Mouse (Mus musculus) limb, embryonic 15.5 days (tissue): Measurements from ENCODE around the gene Trmt11. TPM values are rescaled to one million over a fixed set of nuclear protein-coding genes. Genes with fewer than 3 reads are reported as not detected.
"Not testable (repeated sequence)": the region's sequence is repeated elsewhere in the genome, so short reads cannot be mapped to it uniquely, and the experiment has no call there.

Experiments used
- ATAC-seq: fragments of 200-750 bp; cut with Nextera tagmentation; 2 replicates; pipeline ENCODE4 v1.8.0; 2017; ENCODE audit warnings: low read depth, moderate TSS enrichment; ENCODE audit not compliant: insufficient number of reproducible peaks, low FRiP score, low TSS enrichment
- H3K27ac ChIP-seq: fragments of 300-500 bp; sonication (generic); 2 replicates; pipeline ENCODE4 v1.5.1; 2015; ENCODE audit warnings: moderate library complexity, mild to moderate bottlenecking, inconsistent platforms
- H3K27me3 ChIP-seq: fragments of 300-500 bp; sonication (generic); 2 replicates; pipeline ENCODE4 v1.6.1; 2015; ENCODE audit warnings: inconsistent platforms
- H3K36me3 ChIP-seq: fragments of 300-500 bp; sonication (generic); 2 replicates; pipeline ENCODE4 v1.6.1; 2015; ENCODE audit warnings: inconsistent platforms
- H3K4me1 ChIP-seq: fragments of 300-500 bp; sonication (generic); 2 replicates; pipeline ENCODE4 v1.6.1; 2015; ENCODE audit warnings: inconsistent platforms
- H3K4me2 ChIP-seq: fragments of 300-500 bp; sonication (generic); 2 replicates; pipeline ENCODE4 v1.6.1; 2015; ENCODE audit warnings: mild to moderate bottlenecking, inconsistent platforms
- H3K4me3 ChIP-seq: fragments of 300-500 bp; sonication (generic); 2 replicates; pipeline ENCODE4 v1.5.1; 2015; ENCODE audit warnings: mild to moderate bottlenecking, inconsistent platforms
- H3K9ac ChIP-seq: fragments of 300-500 bp; sonication (generic); 2 replicates; pipeline ENCODE4 v1.6.1; 2015; ENCODE audit warnings: inconsistent platforms
- H3K9me3 ChIP-seq: fragments of 300-500 bp; sonication (generic); 2 replicates; pipeline ENCODE4 v1.6.1; 2016; ENCODE audit warnings: inconsistent platforms
- WGBS: fragments of 180-500 bp; shearing (Covaris S2); methylation state at CpG from one replicate; pipeline ENCODE4 v1.1.7; 2015; 5-methylcytosine and 5-hydroxymethylcytosine counted together
- polyA plus RNA-seq: library from polyadenylated mRNA; unstranded; fragments of >200 nt; fragmentation: Nextera tagmentation; extraction: Ambion mirVana; gene quantifications from 2 replicates; pipeline ENCODE4 v1.2.1, GENCODE M21; 2015

Gene Trmt11
- polyA plus RNA-seq, 1 experiment from 2014 or later: 23.4 TPM

DNA sequence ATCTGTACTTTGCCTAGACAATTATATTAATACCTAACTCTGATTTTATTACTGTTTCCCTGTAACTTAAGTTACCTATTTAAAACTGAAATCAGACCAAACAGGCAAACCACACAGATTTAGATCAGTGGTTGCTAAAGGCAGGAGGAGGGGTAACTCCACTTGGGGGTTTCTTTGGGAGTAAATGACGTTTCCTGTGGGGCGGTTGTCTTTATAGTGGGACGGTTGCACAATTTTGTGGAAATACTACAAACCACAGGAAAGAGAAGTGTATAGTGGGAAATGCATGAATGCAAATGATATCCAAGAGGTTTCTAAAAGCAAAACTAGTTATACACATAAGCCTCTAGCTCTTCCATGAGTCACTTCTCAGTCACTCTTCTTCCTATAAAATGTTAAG lies 50.6 kb downstream of the Trmt11 start:
- H3K36me3 ChIP-seq: peaks cover 32% of the 10 kb centered on the region
- no peak overlapping the region for H3K9ac ChIP-seq
- 68% methylated on average over 3 of the region's 3 CpGs for WGBS

DNA sequence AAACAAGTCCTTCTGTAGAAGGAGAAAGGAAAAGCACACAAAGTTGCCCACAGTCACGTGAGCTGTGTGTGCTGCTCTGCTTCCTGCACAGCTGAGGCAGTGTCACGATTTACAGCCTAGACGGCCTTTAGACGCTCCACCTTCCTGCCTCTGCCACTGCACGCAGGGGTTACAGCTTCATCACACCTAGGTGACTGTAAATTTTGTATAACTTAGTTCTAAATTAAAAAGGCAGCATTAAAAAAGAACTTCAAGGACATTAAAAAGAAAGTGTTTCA lies 62.1 kb downstream of the Trmt11 start:
- 0 out of 2 replicates have a peak, but pooled peaks cover 3% of the 10 kb centered on the region for H3K4me1 ChIP-seq
- no peak overlapping the region for H3K27ac ChIP-seq
- H3K9ac ChIP-seq: no peak overlapping the region
- H3K4me3 ChIP-seq: no peak overlapping the region
- 41% methylated on average over 5 of the region's 5 CpGs for WGBS
- no peak overlapping the region for H3K4me2 ChIP-seq
- no peak for ATAC-seq
- no peaks in the 10 kb centered on the region for H3K27me3 ChIP-seq
- H3K36me3 ChIP-seq: peaks cover 15% of the 10 kb centered on the region
- H3K9me3 ChIP-seq: no peaks in the 10 kb centered on the region

More for the DNA sequence above, 50.6 kb downstream of the Trmt11 start:
- Histone ChIP-seq H3K4me2 (no peak overlapping the region), H3K9me3 (no peaks in the 10 kb centered on the region), H3K4me1 (no peaks in the 10 kb centered on the region), H3K4me3 (no peak overlapping the region), H3K27ac (no peak overlapping the region), H3K27me3 (no peaks in the 10 kb centered on the region)
- no peak for ATAC-seq

DNA sequence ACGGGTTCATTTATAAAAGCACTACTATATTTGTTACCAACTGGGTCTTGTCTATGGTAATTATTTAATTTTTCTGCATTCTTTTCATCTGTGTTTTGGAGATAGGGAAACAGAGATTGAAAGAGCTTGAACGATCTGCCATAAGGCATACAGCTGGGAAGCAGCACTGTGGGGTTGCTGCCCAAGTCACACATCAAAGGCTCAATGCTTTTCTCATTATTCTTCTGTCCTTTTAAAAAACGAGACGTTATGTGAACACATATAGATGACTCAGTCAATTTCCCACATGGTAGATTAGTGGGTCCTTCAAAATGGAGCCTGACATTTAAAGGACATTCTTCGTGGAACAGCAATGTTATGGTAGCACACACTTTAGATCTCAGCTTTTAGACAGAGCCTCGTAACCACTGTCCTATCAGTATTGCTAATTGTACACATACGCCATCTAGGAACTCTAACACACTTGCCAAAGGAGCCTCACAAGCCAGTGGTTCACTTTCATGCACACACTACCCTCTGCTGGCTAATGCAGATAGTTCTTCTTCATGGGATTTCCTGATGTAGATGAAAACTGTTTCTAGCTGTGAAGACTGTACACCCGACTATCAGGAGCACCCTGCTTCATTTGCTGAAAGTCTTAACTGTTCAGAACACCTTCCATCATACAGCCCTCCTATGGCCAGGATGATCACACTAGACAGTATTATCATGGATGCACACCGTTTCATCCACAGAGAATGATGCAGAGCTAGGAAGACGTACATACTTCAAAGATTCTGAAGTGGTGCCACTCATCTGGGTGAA lies 62.6 kb downstream of the Trmt11 start:
- Histone ChIP-seq H3K4me2 (no peak overlapping the region), H3K36me3 (peaks cover 15% of the 10 kb centered on the region), H3K9me3 (no peaks in the 10 kb centered on the region), H3K27ac (no peak overlapping the region), H3K4me3 (no peak overlapping the region), H3K27me3 (no peaks in the 10 kb centered on the region), H3K4me1 (0 out of 2 replicates have a peak, but pooled peaks cover 3% of the 10 kb centered on the region), H3K9ac (no peak overlapping the region)
- WGBS: 50% methylated on average over 10 of the region's 10 CpGs
- no peak for ATAC-seq

DNA sequence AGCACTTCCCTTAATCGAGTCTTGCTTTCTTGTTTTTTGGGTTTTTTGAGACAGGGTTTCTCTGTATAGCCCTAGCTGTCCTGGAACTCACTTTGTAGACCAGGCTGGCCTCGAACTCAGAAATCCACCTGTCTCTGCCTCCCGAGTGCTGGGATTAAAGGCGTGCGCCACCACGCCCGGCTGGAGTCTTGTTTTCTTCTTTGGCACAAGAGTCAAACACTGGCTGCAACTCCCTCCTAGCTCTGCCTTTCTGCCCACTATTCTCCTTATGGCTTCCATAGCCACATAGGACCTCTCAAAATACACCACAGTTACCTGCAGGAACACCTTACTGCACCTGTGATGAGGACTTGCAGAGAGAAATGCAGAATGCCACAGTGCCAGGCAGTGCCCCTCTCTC lies 64.6 kb downstream of the Trmt11 start:
- ATAC-seq, H3K27ac ChIP-seq, H3K4me3 ChIP-seq, H3K4me1 ChIP-seq, H3K9ac ChIP-seq, H3K27me3 ChIP-seq, H3K4me2 ChIP-seq, H3K9me3 ChIP-seq: not testable (repeated sequence)
- WGBS: 96% methylated on average over 7 of the region's 7 CpGs
- peaks cover 11% of the 10 kb centered on the region for H3K36me3 ChIP-seq

DNA sequence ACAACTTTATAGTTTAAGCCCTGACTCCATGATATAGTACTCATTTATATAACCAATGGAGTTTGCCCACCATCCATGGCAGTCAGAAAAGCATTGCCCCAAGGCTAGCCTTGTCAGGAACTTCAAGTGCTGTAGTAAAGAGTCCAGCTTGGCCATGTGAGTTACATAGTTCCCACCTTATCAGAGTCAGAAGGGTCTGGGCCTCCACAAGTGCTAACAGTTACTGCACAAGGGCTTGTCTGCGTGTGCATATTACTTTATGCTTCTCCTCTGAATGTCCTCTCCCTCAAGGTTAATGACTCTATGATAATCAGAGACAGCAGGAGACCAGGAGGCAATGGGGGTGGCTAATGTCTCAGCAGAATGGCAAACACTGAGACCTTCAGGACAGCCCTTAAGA lies 73.4 kb downstream of the Trmt11 start:
- no peak overlapping the region for H3K4me2 ChIP-seq
- no peaks in the 10 kb centered on the region for H3K27me3 ChIP-seq
- ATAC-seq: no peak
- no peaks in the 10 kb centered on the region for H3K4me1 ChIP-seq
- no peak overlapping the region for H3K9ac ChIP-seq
- H3K27ac ChIP-seq: no peak overlapping the region
- 0 out of 2 replicates have a peak, but pooled peaks cover 4% of the 10 kb centered on the region for H3K36me3 ChIP-seq
- WGBS: 88% methylated on average over 1 of the region's 1 CpGs
- no peak overlapping the region for H3K4me3 ChIP-seq
- no peaks in the 10 kb centered on the region for H3K9me3 ChIP-seq

DNA sequence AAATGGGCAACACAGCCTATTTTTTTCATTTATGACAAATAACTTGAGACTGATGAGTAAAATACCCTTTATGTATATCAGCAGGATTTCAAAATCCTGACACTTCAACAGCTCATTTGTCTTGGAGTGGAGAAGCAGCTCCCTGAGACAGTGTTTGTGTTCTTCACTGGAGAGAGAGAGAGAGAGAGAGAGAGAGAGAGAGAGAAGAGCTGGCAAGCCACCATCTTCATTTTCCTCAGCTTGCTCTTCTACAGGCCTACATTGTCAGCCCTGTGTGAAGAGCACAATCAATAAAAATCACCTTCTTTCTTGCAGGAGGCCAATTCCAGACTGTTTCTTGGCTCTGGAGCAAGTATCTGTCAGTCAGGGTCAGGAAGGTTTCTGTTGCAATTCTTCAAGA lies 78.8 kb downstream of the Trmt11 start:
- Histone ChIP-seq H3K4me3 (no peak overlapping the region), H3K4me2 (no peak overlapping the region), H3K27ac (no peak overlapping the region), H3K9ac (no peak overlapping the region), H3K27me3 (no peaks in the 10 kb centered on the region), H3K36me3 (no peaks in the 10 kb centered on the region), H3K4me1 (no peaks in the 10 kb centered on the region), H3K9me3 (no peaks in the 10 kb centered on the region)
- no peak for ATAC-seq

DNA sequence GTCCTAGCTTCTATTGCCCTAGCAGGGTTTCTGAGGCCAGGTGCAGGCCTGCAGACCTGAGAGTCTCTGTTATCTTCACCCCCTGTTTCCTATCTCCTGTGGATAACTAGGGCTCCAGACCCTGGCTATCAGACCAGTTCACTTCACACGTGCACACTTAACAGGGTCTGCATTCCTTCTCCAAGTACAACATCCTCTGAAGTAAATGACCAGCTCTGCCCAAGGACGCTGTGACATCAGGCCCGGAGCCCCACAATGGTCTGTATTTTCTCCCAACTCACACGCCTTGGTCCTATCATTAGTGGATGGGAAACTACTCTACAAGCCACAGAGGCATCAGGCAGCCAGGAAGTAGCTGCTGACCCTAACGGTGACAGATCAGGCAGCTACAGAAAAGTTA lies 81.4 kb downstream of the Trmt11 start:
- Histone ChIP-seq H3K36me3 (no peaks in the 10 kb centered on the region), H3K9me3 (no peaks in the 10 kb centered on the region), H3K27me3 (no peaks in the 10 kb centered on the region), H3K4me2 (no peak overlapping the region), H3K9ac (no peak overlapping the region), H3K4me3 (no peak overlapping the region), H3K4me1 (no peaks in the 10 kb centered on the region), H3K27ac (no peak overlapping the region)
- 76% methylated on average over 5 of the region's 5 CpGs for WGBS
- no peak for ATAC-seq

DNA sequence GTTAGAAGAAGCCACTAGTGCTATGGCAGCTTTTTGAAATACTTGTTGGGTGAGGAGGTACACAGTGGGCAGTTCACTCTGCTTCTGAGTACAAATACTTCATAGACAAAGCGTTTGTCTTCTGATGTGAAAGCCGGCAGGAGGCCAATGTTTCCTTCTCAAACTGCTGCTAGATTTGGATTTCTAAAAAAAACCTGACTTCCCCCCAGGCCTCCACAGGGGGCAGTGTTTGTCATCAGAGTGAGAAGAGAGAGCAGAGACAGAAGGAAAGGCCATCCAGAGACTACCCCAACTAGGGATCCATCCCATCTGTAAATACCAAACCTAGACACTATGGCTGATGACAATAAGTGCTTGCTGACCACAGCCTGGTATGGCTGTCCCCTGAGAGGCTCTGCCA lies 83.3 kb downstream of the Trmt11 start:
- Histone ChIP-seq H3K36me3 (no peaks in the 10 kb centered on the region), H3K4me3 (no peak overlapping the region), H3K4me2 (no peak overlapping the region), H3K27me3 (no peaks in the 10 kb centered on the region), H3K27ac (no peak overlapping the region), H3K4me1 (no peaks in the 10 kb centered on the region), H3K9ac (no peak overlapping the region), H3K9me3 (no peaks in the 10 kb centered on the region)
- no peak for ATAC-seq
- WGBS: 79% methylated on average over 2 of the region's 2 CpGs

DNA sequence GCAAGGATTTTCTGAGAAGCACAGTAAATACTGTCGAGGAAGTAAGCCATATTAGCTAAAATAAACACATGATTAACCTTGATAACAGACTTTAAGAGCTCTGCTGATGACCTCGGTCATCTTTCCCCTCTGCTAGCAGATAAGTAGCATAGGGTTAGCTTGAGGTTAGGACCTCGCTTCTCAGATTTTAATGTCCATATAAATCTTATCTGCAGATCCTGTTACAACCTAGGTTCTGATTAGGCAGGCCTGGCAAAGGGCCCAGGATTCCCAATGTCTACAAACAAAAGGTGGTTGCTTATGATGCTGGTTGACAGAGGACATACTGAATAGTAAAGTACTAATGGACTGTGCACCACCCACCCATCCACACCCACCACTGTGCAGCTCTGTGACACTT lies 83.8 kb downstream of the Trmt11 start:
- H3K27ac ChIP-seq: no peak overlapping the region
- no peak overlapping the region for H3K4me3 ChIP-seq
- no peaks in the 10 kb centered on the region for H3K27me3 ChIP-seq
- H3K36me3 ChIP-seq: no peaks in the 10 kb centered on the region
- no peak overlapping the region for H3K4me2 ChIP-seq
- no peaks in the 10 kb centered on the region for H3K9me3 ChIP-seq
- no peak for ATAC-seq
- H3K4me1 ChIP-seq: no peaks in the 10 kb centered on the region
- 62% methylated on average over 3 of the region's 3 CpGs for WGBS
- no peak overlapping the region for H3K9ac ChIP-seq

DNA sequence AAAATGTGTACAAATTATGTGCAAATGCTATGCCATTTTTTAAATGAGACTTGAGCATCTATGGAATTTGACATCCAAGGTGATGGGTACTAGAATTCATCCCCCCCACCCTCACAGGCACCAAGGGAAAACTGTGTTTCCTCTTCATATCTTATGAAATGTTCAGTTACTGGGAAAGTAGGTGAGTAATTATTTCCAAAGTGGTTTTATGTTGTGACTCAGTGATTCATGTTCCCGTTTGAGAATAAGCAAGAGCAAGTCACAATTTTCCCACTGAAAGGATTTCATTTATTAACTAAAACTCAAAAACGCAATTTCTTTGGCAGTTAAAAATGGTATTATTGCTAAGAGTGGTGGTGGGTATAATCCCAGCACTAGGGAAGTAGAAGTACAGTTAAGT lies 95.8 kb downstream of the Trmt11 start:
- Histone ChIP-seq H3K4me3 (no peak overlapping the region), H3K9ac (no peak overlapping the region), H3K36me3 (no peaks in the 10 kb centered on the region), H3K9me3 (no peaks in the 10 kb centered on the region), H3K4me2 (no peak overlapping the region), H3K27ac (no peak overlapping the region), H3K4me1 (no peaks in the 10 kb centered on the region), H3K27me3 (no peaks in the 10 kb centered on the region)
- no peak for ATAC-seq
- 68% methylated on average over 2 of the region's 2 CpGs for WGBS

DNA sequence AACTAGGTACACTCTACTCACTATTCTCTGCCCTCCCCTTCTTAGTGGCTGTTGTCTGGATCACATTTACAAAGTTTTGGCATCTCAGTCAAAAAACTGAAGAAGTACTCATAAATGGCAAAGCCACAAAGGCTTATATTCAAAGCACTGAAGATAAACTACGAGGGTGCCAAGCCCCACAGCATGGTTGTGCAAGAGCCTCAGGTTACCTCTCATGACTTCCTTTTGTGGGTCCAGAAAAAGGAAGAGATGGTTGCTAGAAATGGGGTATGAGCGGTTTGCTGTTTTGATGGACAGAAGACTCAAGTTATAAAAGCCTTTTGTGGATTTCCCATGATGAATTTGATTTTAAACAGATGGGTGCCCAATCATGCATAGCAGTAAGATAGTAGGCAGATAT lies 97.4 kb downstream of the Trmt11 start:
- no peak for ATAC-seq
- Histone ChIP-seq H3K4me3 (no peak overlapping the region), H3K9ac (no peak overlapping the region), H3K9me3 (no peaks in the 10 kb centered on the region), H3K36me3 (no peaks in the 10 kb centered on the region), H3K27ac (no peak overlapping the region), H3K27me3 (no peaks in the 10 kb centered on the region), H3K4me1 (no peaks in the 10 kb centered on the region), H3K4me2 (no peak overlapping the region)
- WGBS: 82% methylated on average over 2 of the region's 2 CpGs

DNA sequence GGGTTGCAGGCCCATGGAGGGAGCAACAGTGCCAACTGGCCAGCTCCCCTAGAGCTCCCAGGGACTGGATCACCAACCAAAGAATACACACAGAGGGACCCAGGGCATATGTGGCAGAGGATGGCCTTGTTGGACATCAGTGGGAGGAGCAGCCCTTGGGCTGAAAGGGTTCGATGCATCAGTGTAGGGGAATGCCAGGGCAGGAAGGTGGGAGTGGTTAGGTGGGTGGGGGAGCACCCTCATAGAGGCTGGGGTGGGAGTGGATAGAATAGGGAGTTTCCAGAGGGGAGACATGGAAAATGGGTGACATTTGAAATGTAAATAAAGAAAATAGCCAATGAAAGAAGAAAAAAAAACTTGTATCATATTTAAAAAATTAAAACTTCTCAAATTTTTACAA lies 97.8 kb downstream of the Trmt11 start:
- Histone ChIP-seq H3K4me3 (no peak overlapping the region), H3K9me3 (no peaks in the 10 kb centered on the region), H3K27ac (no peak overlapping the region), H3K36me3 (no peaks in the 10 kb centered on the region), H3K4me1 (no peaks in the 10 kb centered on the region), H3K27me3 (no peaks in the 10 kb centered on the region), H3K9ac (no peak overlapping the region), H3K4me2 (no peak overlapping the region)
- ATAC-seq: no peak
- WGBS: 88% methylated on average over 1 of the region's 1 CpGs

DNA sequence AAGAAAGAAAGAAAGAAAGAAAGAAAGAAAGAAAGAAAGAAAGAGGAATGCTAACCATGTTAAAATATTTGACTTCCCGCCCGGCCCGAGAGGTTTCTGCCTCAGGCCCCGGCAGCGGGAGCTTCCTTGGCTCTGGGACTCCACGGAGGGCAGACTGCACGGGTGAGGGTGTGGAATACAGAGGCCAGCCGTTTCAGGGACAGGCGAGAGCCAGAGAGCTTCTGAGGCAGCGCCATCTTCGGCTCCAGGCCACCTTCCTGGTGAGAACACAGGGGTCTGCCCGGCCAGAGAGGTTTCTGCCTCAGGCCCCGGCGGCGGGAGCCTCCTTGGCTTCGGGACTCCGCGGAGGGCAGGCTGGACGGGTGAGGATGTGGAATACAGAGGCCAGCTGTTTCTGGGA lies 102.3 kb downstream of the Trmt11 start:
- not testable (repeated sequence) for H3K27me3 ChIP-seq, H3K9ac ChIP-seq, H3K4me3 ChIP-seq, H3K4me2 ChIP-seq, H3K36me3 ChIP-seq, ATAC-seq, H3K4me1 ChIP-seq, H3K9me3 ChIP-seq, H3K27ac ChIP-seq
- WGBS: 77% methylated on average over 19 of the region's 19 CpGs
